Mouse (Mus musculus): ENCODE measurements around the gene Rnasel.

Rnasel gene

GRCm38 (mm10) chr1:153736096-153736495 lies 13.1 kb upstream of the Rnasel start:
- in situ Hi-C loops (cut with MboI, MseI), result no loop called here

- in situ Hi-C loops (cut with MboI, MseI), result no loop called here
Measured at GRCm38 (mm10) chr1:153737101-153738085, 11.8 kb upstream of the Rnasel start.

DNA sequence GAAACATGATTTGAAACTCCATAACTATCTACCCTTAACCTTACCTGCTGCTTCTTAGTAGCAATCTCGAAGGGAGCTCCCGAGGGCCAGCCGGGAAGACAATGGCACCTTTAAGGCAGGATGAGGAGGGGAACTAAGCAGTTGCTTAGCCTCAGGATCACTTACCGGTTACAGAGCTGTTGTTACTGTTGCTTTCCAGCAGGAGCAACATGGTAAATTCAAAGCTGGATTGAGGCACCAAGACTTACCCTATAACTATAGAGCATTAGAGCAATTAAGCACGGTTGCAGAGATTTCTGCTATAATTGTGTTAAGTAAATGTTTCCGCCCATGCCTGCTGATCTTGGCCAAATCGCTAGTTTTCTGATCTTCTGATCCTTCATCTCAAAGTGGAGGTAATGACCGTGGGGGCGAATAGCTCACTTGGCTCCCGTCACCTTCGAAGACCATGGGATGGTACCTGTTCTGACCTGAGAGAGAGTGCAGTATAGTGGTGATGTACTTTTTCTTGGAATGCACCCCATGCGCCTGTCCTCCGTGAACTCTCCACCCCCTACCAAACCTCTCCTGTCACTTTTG lies 9.7 kb upstream of the Rnasel start:
- in situ Hi-C loops (cut with MboI, MseI), result no loop called here

DNA sequence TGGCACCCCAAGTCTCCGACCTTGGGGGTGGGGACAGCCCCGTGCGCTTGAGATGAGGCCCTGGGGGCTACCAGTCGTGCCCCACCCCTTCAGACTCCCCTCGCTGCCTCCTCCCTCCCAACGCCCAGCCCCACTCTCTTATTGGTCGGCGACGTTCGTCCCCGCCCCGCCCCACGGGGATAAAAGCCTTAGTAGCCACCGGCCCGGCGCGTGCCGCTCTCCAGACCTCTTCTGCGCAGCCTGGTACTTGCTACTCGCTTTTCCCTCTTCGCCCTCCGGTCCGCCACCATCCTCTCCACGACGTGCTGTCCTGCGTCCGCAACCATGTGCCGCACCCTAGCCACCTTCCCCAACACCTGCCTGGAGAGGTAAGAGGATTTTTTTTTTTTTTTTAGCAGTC lies 9.1 kb upstream of the Rnasel start, which contains the start of gene Rgs16:
Gene Rgs16 (plus strand): TSS at position 205 of the 400 bp plus-strand sequence.
- in situ Hi-C loops (cut with MboI, MseI), result no loop called here

- in situ Hi-C loops (cut with MboI, MseI), result no loop called here
Measured at GRCm38 (mm10) chr1:153740775-153741400, 8.3 kb upstream of the Rnasel start.

DNA sequence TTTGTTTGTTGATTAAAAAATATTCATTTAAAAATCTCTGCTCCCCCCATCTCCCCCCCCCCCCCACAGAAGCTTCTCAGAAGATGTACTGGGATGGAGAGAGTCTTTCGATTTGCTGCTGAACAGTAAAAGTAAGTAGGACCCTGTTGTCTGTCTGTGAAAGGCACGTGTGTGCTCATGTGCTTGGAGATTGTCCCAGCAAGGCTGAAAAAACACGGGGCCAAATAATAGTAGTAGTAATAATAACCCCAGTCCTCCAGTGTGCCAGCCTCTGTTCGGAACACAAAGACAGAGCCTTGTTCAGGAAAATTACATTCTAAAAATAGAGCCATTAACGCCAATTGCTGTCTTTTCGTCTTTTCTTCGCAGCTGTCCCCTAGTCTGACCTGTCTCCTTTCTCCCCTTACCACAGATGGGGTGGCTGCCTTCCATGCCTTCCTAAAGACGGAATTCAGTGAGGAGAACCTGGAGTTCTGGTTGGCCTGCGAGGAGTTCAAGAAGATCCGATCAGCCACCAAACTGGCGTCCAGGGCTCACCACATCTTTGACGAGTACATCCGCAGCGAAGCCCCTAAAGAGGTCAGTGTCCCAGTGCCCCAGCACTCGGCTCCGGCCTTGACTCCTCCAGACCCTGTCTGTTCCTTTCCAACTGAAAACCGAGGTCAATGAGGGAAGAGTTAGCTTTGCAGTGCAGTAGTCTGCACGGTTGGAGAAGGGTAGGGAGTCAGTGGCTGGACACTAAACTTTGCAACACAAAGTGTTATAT lies 7.5 kb upstream of the Rnasel start:
- in situ Hi-C loops (cut with MboI, MseI), result no loop called here

DNA sequence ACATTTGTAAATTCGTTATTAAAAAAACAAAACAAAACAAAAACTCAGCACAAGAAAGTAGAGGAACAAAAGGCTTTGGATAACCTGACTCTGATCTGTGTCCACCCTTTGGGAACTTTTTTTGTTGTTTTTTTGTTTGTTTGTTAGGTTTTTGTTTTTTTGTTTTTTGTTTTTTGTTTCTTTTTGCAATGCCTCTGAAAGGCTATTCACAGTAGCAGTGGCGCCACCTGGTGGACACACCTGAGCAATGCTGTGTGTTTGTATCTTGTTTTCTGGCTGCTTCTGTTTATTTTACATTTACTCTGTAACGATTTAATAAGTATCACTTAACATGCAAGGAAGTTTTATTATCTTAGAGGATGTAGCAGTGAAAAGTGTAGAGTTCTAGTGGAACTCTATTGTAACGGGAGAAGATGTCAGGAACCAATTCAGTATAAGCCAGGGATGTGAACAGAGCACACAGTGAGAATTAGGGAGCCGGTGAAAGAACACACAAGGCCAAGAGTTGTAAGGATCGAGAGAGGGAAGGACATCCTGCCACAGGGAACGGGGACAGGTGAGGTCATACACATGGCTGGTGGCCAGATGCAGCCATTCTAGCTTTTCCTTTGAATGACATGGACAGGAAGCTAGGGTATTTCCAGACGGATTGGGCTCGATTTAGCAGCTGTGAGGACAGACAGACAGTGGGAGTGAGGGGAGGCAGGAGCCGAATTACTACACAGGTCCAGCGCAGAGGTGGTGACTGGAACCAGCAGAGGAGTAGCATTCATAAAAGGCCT lies 6.7 kb upstream of the Rnasel start:
- in situ Hi-C loops (cut with MboI, MseI), result no loop called here

DNA sequence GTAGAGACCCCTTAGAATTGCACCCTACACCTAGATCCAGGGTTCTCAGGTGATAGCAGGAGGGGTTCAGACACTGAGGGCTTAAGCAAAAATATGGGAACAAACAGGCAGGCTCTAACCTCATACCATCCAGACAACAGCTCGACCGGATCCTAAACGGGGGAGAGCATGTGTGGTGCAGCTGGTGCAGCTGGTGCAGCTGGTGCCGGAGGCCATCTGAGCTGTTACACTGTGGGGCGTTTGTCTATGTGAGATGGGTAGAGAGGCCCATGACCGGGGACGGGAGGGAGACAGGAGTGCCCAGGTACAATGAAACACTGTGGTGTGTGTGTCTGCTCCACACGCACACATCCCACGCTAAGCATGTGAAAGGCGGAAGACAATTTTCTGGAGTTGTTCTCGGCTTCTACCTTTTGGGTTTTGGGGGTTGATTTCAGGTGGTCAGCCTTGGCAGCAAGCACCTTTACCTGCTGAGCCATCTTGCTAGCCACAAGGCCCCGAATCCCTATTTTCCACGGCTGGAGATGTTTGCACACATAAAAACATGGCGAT lies 3.0 kb upstream of the Rnasel start:
- in situ Hi-C loops (cut with MboI, MseI), result loop anchor here (5.0 kb wide), 1 partner anchor 189 kb away; no protein-coding TSS in a partner anchor

GRCm38 (mm10) chr1:153746728-153747127 lies 2.5 kb upstream of the Rnasel start:
- in situ Hi-C loops (cut with MboI, MseI), result loop anchor here (5.0 kb wide), 1 partner anchor 189 kb away; no protein-coding TSS in a partner anchor

GRCm38 (mm10) chr1:153747861-153748530 lies 1.2 kb upstream of the Rnasel start:
- in situ Hi-C loops (cut with MboI, MseI), result loop anchor here (5.0 kb wide), 1 partner anchor 191 kb away; no protein-coding TSS in a partner anchor

GRCm38 (mm10) chr1:153748549-153748948 lies 677 bp upstream of the Rnasel start:
- in situ Hi-C loops (cut with MboI, MseI), result loop anchor here (5.0 kb wide), 1 partner anchor 191 kb away; no protein-coding TSS in a partner anchor

- in situ Hi-C loops (cut with MboI, MseI), result loop anchor here (5.0 kb wide), 2 partner anchors 57 to 97 kb away; no protein-coding TSS in a partner anchor
Measured at GRCm38 (mm10) chr1:153750054-153750453, 828 bp downstream of the Rnasel start.

DNA sequence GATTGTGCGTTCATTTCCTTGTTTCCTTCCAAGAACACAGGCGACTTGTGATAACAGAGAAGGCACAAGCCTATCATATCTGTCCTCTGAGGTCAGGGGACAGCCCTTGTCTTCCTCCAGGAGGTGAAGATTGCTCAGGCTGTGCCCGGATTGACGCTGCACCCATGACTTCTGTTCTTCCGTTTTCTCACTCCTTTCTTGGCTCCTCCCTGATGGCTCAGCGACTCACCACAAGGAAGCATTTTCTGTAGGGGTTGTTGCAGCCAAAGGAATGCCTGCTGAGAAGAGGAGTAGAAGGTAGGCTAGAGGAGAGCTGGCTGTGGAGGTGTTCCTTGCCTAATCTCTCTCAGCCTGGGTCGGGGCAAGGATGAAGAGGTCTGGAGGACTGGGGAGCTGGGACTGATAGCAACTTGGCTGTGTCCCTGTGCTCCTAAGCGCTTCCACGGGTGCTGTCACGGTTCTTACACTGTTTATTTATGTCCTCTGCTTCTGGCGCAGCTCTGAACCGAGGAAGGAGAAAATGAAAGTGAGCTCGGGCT lies 2.6 kb downstream of the Rnasel start:
- in situ Hi-C loops (cut with MboI, MseI), result loop anchor here (5.0 kb wide), 2 partner anchors 55 to 95 kb away; no protein-coding TSS in a partner anchor

GRCm38 (mm10) chr1:153752521-153752920 lies 3.3 kb downstream of the Rnasel start:
- in situ Hi-C loops (cut with MboI, MseI), result loop anchor here (5.0 kb wide), 2 partner anchors 55 to 95 kb away; no protein-coding TSS in a partner anchor

DNA sequence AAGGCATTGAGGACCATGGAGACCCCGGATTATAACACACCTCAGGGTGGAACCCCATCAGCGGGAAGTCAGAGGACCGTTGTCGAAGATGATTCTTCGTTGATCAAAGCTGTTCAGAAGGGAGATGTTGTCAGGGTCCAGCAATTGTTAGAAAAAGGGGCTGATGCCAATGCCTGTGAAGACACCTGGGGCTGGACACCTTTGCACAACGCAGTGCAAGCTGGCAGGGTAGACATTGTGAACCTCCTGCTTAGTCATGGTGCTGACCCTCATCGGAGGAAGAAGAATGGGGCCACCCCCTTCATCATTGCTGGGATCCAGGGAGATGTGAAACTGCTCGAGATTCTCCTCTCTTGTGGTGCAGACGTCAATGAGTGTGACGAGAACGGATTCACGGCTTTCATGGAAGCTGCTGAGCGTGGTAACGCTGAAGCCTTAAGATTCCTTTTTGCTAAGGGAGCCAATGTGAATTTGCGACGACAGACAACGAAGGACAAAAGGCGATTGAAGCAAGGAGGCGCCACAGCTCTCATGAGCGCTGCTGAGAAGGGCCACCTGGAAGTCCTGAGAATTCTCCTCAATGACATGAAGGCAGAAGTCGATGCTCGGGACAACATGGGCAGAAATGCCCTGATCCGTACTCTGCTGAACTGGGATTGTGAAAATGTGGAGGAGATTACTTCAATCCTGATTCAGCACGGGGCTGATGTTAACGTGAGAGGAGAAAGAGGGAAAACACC lies 4.7 kb downstream of the Rnasel start:
- in situ Hi-C loops (cut with MboI, MseI), result loop anchor here (5.0 kb wide), 2 partner anchors 53 to 93 kb away; no protein-coding TSS in a partner anchor

GRCm38 (mm10) chr1:153764136-153764535 lies 14.9 kb downstream of the Rnasel start:
- in situ Hi-C loops (cut with MboI, MseI), result no loop called here

- in situ Hi-C loops (cut with MboI, MseI), result no loop called here
Measured at GRCm38 (mm10) chr1:153766298-153766697, 17.1 kb downstream of the Rnasel start.

GRCm38 (mm10) chr1:153767281-153767680 lies 18.1 kb downstream of the Rnasel start:
- in situ Hi-C loops (cut with MboI, MseI), result no loop called here

Measured in regulatory T cell (primary cell).